Mouse (Mus musculus) stomach, postnatal 0 days (tissue): ENCODE measurements around the gene Fgf2.

Source experiments
- CTCF ChIP-seq: IDR thresholded peaks from 2 replicates; pipeline ENCODE4 v1.5.1; 2016; ENCODE audit warnings: antibody characterized with exemption, low read depth, mild to moderate bottlenecking, moderate library complexity
- EP300 ChIP-seq: optimal IDR thresholded peaks from 2 replicates; pipeline ENCODE3; 2016; ENCODE audit warnings: antibody characterized with exemption

DNA sequence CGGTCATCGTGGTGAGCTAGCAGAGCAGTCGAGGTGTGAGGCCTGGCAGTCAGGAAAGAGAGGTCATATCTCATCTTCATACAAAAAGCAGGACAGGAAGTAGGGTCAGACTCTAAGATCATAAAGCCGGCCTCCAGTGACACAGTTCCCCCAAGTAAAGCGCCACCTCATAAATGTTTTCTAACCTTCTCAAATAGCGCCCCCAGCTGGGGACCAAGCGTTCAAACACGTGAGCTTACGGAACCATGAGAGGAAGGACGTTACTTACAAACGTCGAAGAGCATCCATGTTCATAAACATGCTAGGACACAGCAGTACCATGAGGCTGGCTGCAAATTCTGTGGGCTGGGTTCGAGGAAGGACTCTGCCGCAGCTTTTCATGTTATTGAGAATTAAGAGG, 31.1 kb downstream of the Fgf2 start:
- TF ChIP-seq CTCF, result peak; percentile 39
- no peak for TF ChIP-seq EP300
